Mouse (Mus musculus) regulatory T cell (primary cell): ENCODE results near the gene Pgm1.

ENCODE experiments used
- in situ Hi-C: fragments of 300-600 bp; cut with MboI, MseI; formaldehyde crosslinking; loops from one replicate; pipeline ENCODE4 v1.15.1; 2025; ENCODE audit warnings: high pct_unique_total_duplicates

Pgm1 gene

DNA sequence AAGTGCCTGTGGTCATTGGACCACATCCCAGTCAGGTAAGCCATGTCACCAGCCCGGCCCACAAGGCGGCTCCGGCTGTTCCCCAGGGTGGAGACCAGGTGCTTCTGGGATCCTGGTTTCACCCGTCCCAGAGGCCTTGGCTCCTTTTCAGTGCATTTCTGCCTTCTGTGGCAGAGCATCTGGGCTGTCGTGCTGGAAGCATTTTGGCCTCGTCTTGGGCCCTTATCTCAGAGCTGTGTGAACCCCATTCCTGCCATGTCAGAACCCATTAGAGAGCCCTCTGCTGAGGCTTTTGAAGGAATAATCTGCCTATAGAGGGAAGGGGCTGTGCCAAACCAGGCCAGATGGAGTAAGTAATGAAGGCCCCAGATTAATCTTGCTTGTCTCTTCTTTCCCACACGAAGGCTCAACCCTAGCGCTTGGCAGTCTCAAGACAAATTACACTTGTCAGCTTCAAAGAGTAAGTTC, 80.0 kb downstream of the Pgm1 start:
- in situ Hi-C loops = no loop called here

DNA sequence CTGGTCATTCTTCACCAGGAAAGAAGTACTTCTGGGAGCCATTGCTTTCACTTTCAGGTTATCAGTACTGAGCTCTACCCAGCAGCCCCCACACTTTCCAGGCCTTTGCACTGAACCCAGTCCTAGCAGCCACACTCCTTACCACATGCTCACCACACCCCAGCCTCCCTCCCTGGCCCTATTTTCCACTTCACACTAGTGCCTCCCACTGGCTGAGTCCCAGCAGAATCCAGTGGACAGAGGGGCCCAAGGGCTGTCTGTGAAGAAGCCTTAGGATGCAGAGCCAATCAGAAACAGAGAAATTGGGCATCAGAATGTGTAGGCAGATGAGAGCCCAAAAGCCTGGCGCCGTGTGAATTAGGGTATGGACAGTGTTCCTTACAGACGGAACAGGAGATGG, 81.7 kb downstream of the Pgm1 start:
- in situ Hi-C loops = loop anchor here (5.0 kb wide), 1 partner anchor 454 kb away; no protein-coding TSS in a partner anchor

DNA sequence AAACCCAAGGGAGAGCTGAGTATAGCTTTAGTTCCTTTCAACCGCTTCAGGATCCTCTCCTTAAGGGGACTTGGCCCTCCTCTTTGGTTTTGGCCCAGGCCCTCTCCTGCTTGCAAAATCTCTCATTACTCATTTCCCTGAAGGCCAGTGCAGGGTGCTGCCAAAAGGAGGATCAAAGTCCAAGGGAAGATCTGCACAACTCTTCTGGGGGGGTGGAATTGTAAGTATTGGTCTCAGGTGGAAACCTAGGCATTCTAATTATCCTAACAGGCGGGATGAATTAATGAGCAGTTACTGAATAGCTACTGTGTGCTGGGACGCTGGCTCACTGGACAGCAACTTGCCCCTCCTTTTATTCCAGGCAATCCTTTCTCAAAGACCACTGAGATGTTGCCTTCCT, 82.3 kb downstream of the Pgm1 start:
- in situ Hi-C loops = loop anchor here (5.0 kb wide), 1 partner anchor 454 kb away; no protein-coding TSS in a partner anchor

DNA sequence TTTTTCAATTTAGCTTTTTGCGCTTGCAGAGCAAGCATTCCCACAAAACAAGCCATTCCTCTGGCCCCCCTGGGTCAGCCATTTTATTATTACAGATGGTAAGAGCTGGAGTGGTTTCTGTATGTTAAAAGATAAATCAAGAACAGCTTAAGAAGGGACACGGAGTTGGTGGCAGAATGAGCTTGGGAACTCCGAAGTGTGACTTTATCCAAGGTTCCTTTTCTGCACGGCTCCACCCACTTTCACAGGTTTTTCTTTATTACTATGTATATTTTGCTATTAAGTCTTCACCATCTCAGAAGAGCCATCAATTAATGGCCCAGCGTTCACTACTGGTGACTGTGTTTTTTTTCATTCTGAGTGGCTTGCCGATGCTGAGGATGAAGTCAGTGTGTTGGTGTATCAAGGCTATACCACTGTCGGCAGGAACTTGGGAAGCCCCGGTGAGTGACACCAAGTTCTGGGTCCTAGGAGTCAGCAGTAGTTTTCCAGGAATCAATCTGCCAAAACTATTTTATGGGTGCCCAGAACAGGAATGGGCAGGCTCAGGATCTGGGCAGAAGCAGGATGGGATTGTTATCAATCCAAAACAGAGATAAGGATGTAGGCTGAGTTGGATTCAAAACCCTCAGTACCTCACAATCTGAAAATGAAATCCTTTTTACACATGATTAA, 83.3 kb downstream of the Pgm1 start:
- in situ Hi-C loops = loop anchor here (5.0 kb wide), 1 partner anchor 455 kb away; no protein-coding TSS in a partner anchor

DNA sequence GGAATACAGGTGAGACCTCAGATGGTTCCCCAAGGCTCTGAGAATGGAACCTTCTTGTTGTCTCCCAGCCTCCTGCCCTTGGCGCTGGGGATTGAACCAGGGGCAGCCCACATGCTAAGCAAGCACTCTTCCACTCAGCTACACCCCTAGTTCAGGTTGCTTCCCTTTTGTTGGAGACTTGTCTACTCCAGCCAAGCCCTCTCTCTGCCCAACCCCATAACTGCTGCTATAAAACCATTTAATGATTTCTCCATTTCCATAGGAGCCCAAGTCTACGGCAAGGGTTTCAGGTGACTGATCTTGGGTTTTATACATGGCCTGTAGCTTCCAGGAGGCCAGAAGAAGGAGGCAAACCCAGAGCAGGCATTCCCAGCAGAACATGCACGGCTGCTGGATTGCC, 98.6 kb downstream of the Pgm1 start:
- in situ Hi-C loops = loop anchor here (25.0 kb wide), 1 partner anchor 510 kb away; no protein-coding TSS in a partner anchor

DNA sequence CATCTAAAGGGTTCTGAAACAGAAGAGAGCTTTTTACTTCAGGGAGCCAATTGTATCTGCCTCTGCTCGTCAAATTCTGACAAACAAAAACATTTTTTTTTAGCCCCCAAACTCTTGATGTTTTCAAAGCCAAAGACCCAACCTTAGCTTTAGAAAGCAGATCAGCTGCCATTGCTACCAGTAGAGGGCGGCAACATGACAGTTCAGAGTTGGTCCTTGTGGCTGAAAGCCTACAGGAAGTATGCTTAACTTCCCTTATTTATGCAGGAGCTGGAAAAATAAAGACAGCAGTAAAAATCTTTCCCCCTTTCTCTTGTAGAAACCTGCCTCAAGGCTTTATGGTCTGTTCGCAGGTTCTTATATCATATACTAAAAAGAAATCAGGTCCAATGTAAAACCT, 99.4 kb downstream of the Pgm1 start:
- in situ Hi-C loops = loop anchor here (25.0 kb wide), 1 partner anchor 509 kb away; no protein-coding TSS in a partner anchor

DNA sequence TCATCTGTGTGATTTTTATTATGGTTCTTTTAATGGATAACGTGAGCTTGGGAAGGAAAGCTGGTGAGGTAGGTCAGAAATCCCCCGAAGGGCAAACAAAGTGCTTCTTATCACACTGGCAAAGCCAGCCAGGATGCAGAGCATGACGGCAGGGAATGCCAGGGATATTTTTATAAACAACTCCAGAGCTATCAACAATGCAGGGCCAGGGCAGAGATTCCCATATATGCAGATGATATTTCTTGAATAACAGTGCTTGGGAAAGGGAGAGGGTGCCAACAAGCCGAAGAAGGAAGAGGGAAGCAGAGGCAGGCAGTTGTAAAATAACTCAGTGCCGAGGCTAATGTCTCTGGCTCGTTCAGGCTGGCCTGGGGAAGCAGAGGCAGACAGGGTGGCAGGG, 102.1 kb downstream of the Pgm1 start:
- in situ Hi-C loops = loop anchor here (25.0 kb wide), 1 partner anchor 506 kb away; no protein-coding TSS in a partner anchor

DNA sequence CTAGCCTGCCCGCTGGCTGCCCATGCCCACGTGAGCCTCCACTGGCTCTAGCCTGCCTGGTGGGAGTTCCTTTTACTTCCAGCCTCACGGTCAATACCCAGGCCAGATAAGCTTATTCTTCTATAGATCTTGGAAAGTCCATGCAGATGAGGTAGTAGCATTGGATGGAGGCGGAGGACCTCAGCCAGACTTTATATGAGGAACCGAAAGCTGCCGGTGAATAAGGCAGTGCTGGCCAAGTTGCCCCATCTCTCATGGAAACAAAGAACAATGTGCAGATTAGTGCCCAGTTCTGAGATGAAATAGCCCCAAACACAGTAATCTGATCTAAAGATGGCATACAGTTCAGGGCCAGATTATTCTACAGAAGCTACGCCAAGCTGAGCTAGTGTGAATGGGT, 103.4 kb downstream of the Pgm1 start:
- in situ Hi-C loops = loop anchor here (25.0 kb wide), 1 partner anchor 505 kb away; no protein-coding TSS in a partner anchor

DNA sequence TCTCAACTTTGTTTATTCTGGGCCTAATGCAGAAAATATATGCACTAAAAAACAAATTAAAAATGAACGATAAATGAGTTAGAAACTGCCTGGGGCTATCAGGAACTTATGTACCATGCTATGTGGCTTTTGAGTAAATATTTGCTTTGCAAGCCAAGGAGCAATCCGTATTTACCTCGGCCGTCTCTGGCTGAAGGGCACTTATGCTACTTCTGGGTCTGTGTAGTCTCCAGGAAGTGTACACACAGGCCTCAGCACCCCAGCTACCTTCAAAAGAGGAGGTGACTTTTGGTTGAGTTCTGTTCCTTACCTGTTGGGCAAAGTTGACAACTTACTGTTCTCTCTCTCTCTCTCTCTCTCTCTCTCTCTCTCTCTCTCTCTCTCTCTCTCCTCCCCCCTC, 104.7 kb downstream of the Pgm1 start:
- in situ Hi-C loops = loop anchor here (25.0 kb wide), 1 partner anchor 503 kb away; no protein-coding TSS in a partner anchor

DNA sequence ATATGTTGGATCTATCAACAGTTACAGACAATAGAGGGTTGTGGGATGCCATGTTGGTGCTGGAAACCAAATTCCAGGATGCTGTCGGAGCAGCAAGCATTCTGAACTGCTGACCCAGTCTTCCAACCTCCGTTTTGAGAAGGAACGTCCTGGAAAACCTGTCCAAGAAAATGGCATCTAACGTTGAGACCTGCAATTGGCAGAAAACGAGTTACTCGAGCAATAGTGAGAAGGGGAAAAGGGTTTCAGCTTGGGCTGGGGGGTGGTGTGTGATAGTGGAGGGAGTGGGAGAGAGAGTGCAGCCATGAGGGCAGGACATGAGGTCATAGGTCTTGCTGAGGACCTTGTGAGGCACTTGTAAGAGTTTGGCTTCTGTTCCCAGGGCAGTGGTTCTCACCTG, 105.8 kb downstream of the Pgm1 start:
- in situ Hi-C loops = loop anchor here (25.0 kb wide), 1 partner anchor 502 kb away; no protein-coding TSS in a partner anchor

DNA sequence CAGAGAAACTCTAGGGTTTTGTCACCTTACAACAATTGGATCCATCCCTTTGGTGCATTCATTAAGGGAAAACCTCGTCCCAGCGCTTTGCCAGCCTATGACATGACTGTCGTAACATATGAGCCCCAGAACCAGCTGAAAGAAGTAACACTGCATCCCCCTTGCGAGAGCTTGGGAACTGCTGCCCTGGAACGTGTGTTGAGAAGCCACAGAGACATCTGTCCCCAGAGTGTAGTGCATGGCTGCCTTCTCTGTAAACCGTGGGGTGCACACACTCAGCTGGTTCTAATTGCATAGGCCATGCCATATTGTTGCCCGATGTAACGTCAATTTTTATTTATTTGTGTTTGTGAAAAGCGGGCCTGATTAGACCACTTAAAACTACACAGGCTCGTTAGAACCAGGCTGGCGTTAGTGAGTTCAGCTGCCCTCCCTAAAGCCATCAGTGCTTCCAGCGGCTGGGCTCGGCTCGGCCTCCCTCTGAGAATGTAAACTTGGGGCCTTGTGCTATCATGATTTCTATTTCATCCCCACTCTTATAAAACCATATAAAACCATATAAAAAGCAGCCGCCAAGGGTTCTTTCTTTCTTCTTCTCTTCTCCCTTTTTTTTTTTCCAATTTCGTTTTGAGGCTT, 106.8 kb downstream of the Pgm1 start:
- in situ Hi-C loops = loop anchor here (25.0 kb wide), 1 partner anchor 501 kb away; no protein-coding TSS in a partner anchor
